Mouse (Mus musculus) kidney, postnatal 14 days (tissue): ENCODE measurements around the gene Cstad.

ENCODE experiments used
- DNase-seq: peaks from one replicate; pipeline ENCODE4 v3.0.0; 2022; ENCODE audit warnings: mixed read lengths

Gene Cstad

DNA sequence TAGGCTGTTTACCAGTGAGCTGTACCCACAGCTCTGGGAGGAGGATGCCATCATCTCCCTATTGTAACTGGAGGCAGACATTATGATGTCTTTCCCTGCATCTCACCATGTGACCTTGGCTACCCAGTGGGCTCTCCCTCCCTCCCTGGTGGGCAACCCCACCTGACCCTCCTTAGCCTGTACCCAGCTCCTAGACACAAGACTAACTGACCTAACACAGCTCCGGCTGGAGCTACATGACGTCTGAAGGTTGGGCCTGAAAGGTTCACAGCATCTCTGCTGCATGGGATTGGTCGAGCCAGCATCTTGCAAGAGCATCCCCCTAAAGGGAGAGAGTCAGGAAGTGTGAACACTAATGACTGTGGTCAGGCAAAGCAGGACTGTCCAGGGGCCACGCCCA lies 35.0 kb downstream of the Cstad start:
- DNase-seq, result no peak

DNA sequence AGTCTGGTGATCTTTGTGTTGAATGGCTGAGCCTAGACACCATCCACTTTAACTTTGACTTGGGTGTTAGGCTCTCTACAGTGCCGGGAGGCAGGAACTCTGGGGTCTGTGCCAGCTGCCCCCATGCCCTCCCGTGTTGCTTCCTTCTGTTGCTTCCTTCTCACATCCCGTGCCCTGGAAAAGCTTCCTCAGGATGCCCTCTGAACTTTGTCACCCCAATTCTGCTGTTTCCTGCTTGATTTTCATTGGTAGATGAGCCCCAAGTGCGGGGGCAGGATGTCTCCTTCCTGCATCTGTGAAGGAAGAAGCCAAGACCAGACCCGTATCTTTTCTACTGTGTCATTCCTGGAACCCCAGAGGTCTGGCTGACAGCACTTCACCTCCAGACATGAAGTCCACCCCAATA lies 41.4 kb downstream of the Cstad start:
- DNase-seq, result peak; percentile 74

DNA sequence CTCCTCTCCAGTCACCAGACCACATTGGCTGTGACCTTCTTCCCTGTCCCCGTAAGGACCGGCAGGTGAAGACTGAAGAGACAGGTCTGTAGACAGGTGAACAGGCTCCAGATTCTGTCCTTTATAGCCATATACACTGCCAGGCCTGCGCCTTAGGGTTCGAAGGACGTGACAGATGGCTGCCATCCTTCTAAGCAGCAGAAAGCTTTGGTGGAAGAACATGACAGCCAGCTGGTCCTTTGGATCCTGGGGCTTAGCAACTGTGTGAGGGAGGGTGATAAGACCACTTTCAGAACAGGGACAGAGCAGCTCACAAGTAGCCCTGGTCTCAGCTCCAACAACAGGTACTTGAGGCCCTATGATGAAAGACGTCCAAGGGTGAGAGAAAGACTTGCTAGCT lies 43.2 kb downstream of the Cstad start:
- DNase-seq, result no peak

DNA sequence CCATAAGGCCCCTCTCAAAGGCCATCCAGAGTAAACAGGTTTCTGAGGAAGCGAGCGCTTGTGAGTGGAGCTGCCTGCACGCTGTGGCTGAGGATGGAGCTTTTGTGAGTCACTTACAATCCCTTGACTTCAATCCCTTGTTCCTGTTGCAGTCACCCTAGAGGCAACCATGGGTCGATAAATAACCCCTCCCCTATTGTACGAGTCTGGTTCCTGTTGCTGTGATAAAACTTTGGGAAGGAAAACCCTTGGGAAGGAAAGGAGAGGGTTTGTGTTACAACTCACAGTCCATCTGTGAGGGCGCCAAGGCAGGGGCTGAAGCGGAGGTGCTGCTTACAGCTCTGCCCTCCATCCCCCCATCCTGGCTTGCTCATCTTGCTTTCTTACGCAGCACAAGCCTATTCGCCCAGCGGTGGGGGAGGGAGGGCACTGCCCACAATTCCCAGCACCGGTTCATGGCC lies 45.2 kb downstream of the Cstad start:
- DNase-seq, result peak; percentile 26

DNA sequence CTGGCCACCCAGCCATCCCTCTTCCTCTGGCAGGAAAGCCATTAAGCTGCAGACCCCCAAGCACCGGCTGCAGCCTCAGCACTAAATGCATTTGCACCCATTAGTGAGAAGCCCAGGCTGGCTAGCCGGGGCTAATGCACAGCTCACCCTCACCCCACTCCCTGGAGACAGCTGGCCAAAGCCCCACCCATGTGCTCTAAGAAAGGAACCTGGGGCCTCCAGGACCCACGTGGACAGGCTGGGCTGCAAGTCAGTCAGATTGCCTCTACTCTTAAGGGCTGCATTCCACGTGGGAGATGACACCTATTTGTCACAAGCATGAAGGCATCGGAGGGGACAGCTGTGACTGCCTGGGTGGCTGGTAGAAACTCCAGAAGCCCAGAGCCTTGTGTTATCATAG lies 48.0 kb downstream of the Cstad start:
- DNase-seq, result no peak

DNA sequence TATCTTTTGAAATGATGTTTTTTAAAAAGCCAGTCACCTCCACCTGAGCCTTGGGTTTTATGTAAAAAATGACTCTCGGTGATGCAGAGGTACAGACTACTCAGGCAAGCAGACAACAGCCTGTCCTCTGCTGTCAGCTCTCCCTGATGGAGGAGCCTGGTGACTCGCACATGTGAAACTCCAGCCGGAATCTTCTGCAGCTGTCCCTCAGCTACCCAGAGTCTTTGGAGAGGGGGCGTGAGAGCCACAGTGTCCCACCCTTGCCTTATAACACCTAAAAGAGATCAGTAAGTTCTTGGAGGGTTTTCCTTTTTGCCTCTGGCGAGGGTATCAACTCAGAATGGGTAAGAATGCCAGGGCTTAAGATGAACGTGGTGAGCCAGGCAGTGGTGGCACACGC lies 48.6 kb downstream of the Cstad start:
- DNase-seq, result no peak

DNA sequence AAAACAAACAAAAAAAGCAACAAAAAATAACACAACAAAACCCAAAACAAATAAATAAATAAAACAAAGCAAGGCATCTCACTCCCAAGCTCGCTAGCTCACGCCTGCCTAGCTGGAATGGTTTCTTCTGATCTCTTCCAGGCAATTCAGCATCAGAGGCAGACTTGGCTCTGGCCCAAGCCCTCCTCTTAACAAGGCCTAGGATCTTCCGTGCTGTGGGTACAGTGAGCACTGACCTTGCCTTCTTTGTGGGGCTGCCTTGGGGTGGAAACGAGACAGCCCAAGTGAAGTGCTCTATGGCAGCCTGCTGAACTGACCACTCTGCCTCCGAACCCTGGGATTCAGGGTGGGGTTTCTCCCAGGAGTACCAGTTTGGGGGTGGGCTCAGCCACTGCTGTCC lies 52.0 kb downstream of the Cstad start:
- DNase-seq, result peak; percentile 82

DNA sequence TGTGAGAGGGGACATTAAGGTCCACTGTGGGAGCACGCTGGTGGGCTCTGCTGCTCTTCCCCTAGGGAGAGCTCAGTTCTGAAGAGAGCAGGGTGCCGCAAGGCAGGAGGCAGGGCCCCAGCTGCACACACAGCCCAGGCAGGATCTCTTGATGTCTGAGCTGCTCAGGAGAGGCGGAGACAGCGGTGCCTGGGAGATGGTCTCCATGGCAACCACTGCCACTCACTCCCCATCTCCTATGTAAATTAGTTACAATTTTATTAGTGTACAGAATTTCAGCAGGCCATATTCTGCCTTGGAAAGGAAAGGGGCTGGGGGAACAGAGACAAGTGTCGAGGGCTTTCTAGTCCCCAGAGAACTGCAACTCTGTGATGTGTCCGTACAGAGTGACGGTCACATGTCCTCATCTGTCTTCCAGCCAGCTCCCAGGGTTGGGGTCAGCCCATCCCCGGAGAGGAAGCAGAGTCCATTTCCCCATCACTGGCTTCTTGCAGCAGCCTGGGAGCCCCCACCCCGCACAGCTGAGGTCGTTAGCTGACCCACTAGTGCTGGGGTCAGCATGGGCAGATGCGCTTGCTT lies 52.6 kb downstream of the Cstad start:
- DNase-seq, result peak; percentile 66

DNA sequence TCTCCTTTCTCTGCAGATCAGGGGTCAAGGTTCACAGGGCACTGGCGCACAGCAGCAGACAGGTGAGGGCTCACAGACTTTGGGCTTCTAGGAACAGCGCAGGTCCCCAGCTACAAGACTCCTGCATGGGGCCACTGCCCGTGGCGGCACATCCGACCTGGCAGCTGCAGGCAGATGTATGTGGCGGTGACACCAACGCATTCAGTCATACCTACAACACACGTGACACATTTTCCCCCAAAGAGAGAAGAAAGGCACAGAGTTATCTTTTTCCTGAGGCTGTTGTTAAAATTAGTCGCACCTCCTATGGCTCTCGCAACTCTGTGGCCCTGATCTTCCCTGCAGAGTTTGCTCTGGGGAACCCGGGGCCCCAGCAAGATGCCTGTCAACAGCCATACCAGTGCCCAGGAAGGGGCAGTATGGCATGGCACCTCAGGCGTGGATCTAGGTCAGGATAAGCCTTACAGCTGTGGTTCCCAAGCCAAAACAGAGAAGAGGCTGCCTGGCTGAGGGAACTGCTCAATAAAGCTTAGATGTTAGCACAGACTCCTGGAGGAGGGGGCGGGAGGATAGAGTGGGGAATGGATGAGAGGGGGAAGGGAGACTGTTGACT lies 53.1 kb downstream of the Cstad start:
- DNase-seq, result no peak

DNA sequence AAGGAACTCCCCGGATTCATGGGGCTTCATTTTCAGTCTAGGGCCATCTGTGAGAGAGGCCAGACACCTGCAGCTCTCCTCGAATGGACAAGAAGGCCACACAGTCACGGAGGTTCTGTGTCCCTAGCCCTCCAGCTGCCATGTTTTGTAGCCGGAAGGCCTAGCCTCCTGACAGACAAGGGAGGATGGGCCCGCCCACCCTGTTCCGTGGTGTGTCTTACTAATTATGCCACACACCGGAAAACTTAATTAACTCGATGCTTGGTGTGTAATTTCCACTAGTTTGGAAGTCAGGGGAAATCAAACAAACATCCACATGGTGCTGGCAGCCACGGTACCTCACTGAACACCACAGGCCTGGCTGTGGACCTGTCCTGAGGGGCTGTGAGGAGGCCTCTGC lies 55.4 kb downstream of the Cstad start:
- no peak for DNase-seq

DNA sequence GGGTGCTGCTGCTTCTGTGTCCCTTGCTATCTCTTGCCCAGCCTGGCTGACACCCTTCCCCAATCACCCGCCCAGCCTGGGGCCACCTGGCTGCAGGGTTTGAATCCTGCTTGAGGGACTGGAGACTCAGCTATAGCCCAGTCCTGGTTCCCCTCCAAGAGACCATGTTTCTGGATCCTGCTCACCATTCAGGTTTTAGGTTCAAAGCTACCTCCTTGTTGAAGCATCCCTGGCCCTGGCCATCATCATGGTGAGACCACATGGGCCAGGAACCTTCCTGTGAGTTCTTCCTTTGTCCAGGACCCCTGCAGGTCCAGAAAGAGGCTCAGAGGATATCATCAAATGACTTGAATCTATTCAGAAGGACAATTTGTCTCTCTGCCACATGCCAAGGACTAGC lies 57.0 kb downstream of the Cstad start:
- DNase-seq, result no peak

DNA sequence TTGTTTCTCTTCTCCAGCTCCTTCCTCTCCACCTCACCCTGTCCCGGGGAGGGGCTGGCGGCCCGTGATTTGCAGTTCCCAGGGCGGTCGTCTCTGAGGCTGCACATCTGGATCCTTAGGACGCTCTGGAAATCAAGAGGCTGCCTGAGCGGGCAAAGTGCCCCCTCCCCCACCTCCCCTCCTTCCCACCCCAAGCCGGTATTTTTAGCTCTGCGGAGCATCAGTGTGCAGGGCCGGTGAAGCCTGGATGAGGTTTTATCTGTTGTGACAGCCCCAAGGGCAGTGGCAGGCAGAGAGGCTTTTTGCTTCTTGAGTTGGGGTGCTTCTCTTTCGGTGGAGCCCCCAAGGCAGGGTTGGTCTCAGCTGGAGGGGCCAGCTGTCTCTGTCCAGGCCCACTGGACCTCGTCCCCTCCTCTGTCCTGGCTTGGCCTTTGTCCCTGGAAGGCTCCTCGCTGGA lies 57.8 kb downstream of the Cstad start:
- peak; percentile 40 for DNase-seq

DNA sequence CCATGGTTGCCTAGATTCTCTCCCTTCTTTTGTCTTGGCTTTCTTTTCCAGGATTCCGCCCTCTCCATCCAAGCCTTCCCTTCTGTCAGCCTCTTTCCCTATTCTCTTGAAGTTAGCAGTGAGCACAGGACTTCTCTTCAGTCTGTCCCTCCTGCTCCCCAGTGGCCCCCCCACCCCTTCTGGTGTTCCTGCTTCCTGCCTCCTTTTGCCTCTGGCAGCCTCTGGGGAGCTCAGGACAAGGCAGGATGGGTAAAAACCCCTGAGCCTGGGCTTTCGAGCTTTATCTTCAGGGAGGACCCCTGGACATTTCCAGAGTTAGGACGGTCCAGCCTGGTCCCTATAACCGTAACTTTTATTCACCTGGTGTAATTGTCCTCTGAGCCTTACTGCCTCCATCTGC lies 58.2 kb downstream of the Cstad start:
- no peak for DNase-seq

DNA sequence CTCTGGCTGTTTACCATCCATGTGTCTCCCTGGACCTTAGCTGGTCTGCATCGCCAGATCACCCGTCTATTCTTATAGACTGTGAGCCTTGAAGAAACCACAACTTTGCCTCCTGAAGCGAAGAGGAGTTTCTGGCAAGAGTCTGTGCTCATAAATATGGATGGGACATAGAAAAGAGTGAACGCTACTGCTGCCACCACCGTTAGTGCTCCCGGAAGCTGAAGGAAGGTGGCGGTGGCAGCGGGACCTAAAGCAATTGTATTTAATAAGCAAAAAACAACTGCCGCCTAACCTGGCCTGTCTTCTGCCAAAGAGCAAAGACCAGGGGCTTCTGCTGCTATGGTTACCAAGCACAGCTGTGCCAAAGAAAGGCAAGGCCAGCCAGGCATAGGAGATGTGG lies 59.3 kb downstream of the Cstad start:
- no peak for DNase-seq

DNA sequence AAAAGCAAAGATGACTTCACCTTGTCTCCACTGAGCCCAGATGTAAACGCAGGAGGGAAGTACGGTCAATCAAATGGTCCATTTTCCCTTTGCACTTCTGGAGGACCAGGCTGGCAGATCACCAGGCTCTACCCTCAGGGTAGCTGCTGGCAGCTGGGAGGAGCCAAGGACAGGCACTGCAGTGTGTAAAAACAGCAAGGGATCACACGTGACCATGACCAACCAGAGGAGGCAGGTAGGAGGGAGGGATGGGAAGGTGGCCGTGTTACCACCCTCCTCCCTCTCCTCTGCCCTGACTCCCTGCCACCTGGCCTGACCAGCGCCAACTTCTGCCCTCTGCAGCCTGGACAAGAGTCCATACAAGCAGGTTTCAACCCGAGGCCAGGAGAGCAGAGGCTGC lies 59.7 kb downstream of the Cstad start:
- DNase-seq, result peak; percentile 68

DNA sequence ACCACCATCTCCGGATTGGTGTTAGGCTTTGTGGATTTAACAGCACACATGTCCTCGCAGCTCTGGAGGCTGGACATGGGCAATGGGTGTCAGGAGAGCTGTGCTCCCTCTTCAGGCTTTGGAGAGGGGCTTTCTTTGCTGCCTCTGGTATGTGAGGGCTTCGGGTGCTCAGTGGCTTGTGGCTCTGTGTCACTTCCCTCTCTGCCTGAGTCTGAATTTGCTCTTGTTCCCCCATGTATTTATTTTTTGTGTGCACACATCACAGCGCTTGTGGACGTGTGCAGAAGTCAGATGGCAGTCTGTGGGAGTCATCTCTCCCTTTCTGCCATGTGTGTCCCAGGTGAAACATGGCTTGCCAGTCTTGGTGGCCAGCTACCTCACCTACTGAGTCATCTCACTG lies 60.9 kb downstream of the Cstad start:
- no peak for DNase-seq

DNA sequence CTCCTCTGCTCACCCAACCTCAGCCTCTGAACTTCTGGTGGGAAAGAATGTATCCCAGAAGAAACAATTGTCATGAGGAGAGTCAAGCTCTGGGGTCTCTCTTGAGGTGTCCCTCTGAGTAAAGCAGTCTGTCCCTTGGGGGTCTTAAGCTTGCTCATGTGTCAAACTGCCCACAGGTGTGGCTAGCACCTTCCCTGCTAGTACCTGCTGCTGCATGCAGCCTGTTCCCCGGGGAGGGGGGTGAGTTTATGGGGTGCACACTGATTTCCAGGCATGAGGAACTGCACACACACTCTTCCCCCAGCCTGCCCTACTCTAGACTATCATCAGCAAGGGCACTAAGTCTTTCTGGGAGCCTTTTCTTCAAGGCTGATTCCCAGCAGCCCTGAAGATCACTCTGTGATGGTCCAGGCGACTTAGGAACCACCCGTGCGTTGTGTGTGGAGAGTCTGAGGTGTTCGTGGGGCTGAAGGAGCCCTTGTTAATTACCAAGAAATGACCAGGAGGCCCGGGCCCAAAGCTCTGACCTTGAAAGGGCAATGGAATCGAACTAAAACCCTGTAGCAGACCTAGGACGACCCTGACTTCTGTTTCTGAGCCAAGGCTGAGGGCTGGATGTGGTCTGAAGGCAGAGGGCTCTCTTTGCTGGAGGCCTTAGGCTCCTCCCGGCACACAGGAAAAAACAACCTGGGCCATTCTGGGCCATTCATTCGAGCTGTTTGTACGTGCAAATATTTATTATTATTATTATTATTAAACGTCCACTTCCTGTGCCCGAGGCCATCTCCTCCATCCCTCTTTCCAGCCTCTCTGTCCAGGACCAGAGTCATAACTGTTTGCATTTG lies 62.1 kb downstream of the Cstad start:
- DNase-seq, result peak; percentile 41

DNA sequence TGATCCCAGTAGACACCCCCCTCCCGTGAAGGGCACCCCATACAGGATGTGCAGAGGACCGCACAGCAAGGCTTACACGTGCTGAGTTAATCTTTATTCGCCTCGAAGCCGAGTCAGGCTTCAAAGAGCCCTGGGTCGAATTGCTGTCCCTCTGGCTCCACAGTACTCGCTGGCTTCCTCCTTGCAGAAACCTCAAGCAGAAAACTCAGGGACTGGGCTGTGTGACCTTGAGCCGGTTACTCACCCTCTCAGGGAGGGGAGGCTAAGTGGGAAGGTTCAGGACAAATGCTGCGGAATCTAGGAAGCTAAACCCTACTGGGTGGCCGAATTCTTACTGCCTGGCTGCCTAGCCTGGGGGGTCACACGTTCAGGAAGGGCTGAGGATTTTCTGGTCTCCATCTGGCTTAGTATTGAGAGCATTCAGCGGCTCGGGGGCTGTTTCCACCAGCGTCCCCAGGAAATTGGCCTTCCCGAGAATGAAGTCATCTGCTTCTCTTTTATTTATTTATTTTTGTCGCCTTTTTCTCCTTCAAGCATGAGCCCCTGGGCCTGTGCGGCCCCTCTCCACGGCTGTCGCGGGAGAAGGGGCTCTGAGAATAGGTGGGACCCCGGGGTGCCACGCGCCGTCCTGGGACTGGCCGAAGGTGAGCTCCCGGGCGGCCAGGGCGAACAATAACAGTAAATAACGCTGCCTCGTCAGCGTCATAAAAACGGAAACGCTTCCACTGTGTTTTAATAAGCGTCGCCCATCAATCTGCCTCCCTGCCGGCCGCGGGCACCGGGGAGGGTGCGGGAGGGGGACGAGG lies 63.0 kb downstream of the Cstad start:
- peak; percentile 84 for DNase-seq

DNA sequence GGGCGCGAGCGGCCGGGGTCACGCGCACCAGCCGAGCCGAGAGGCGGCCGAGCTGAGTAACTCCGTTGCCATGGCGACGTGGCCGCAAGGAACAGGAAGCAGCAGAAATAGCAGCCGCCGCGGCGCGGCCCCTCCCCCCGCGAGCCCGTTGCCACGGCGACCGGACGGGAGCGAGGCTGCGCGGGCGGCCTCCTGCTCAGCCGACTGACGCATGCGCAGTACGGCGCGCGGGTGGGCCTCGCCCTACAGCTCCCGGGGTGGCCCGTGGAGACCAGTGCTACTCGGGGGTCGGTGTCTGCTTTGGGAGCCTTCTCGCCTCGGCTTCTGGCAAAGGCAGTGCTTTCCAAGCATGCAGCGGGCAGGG lies 63.6 kb downstream of the Cstad start:
- DNase-seq, result peak; percentile 100
